Mouse (Mus musculus) right cerebral cortex, postnatal 14 days (tissue): ENCODE measurements around the gene Tesk1.
A peak's percentile ranks its signal among the peaks of the same experiment; 100 is the strongest.

Experiments used
- DNase-seq: peaks from one replicate; pipeline ENCODE4 v3.0.0; 2022

Tesk1 gene

GRCm38 (mm10) chr4:43419801-43420281, 21.9 kb upstream of the Tesk1 start:
- no peak for DNase-seq

GRCm38 (mm10) chr4:43420305-43420704, 21.4 kb upstream of the Tesk1 start:
- peak; percentile 77 for DNase-seq

- no peak for DNase-seq
Measured at GRCm38 (mm10) chr4:43421632-43422240, 20.0 kb upstream of the Tesk1 start.

DNA sequence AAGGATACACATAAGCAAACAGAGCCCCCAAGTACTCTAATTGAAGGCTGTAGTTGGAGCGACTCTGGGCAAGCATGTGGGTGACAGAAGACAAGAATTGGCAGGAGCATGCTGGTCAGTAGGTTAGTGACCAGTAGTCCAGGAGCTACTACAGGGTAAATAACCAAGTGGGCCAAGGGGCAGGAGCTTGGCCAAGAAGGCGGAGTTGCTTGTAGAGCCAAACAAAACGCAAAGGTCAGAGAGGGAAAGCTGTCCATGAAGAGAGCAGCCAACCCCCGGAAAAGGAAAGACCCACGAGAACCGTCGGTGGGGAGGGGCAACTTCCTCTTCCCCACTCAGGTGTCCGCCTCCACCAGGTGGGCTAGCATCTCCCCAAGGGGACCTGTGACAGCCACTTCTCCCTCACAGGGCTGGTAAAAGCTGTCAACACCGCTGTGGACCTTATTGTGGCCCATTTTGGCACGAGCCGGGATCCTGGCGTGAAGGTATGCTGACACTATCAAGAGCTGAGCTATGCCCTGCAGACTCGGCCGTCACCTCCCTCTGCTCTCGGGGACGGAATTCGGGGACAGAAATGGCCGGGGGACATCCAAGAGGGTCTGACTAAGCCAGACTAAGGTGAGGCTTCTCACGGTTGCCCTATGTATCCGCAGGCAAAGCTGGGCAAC, 18.3 kb upstream of the Tesk1 start:
- no peak for DNase-seq

DNA sequence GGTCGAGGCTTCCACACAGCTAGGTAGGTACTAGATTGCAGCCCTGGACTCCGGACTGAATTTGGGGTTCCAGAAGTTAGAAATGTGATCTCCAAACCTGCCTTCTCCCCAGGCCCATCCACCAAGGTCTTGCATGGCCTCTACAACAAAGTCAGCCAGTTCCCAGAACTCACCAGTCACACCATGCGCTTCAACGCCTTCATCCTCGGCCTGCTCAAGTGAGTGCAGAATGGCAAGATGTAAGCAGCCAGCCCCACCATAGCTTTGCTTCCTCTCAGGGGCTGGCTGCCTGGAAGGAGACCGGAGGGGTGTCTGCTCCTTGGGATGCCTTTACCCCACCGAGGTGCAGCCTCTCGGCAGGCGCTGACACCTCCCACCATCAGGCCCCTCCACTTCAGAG, 17.7 kb upstream of the Tesk1 start:
- no peak for DNase-seq

GRCm38 (mm10) chr4:43425197-43425596, 16.5 kb upstream of the Tesk1 start:
- no peak for DNase-seq

- no peak for DNase-seq
Measured at GRCm38 (mm10) chr4:43425648-43426380, 15.9 kb upstream of the Tesk1 start.

DNA sequence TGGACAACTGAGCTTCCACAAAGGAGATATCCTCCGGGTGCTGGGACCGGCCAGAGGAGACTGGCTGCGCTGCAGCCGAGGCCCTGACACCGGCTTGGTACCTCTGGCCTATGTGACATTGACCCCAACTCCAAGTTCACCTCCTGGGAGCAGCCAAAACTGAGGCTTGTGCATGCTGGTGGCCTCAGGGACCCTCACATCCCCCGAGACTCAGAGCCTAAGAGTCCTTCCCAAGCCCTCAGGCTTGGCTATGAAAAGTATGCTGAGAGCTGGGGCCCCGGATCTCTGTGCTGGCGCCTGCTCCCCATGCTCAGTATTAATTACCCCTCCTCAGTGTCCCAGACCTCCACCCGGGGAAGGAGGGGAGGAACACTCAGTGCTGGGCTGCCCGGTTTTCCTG, 15.3 kb upstream of the Tesk1 start:
- no peak for DNase-seq

DNA sequence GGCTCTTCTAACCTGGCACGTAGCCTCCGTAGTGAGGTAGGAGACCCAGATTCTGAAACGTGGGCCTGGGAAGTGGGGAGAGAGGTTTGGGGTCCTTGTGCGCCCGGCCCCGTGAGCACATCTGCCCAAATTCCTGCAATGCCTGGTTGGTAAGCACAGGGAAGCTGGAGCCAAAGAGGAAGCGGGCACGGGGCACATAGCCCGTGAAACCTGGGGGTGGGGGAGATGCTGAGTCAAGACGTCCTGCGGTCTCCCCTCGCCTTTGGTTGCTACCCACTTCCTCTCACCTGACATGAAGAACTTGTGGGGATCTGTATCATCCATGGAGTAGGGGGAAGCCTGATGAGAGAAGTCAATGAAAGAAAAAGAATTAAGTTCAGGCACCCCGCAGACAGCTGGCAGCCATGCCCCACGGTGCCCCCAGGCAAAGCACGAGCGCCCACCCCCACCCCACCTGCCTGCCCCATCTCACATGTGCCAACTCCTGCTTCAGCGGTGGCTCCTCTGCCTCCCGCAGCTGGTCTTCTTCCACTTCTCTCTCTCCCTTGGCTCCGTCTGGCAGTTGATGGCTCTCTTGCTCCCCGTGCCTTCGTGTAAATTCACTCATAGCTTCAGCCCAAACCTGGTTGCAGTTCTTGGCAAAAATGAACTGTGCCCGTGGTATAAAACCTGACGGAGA, 14.1 kb upstream of the Tesk1 start:
- DNase-seq: no peak

GRCm38 (mm10) chr4:43428180-43428861, 13.4 kb upstream of the Tesk1 start:
- no peak for DNase-seq

- no peak for DNase-seq
Measured at GRCm38 (mm10) chr4:43428946-43429345, 12.8 kb upstream of the Tesk1 start, which contains the start of gene Fam166b. Fam166b (minus strand) TSS chr4:43429134.

DNA sequence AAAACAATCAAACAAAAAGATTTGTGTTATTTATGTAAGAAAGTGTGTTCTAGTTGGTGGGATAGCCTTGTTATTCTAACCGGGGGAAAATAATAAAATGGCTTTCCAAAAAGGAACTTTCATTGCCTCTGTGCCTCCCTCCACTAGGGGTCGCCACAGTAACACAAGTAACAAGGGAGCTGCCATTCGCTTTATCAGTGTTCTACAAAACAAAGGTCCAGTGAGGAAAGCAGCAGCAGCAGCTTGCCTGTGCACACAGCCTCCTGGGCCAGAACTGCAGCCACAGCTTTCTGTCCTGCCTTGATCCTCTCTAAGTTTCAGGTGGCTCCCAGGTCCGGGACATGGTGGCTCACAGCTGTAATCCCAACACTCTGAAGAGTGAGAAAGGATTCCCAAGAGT, 10.0 kb upstream of the Tesk1 start:
- DNase-seq: peak; percentile 89

GRCm38 (mm10) chr4:43432832-43433231, 8.9 kb upstream of the Tesk1 start:
- DNase-seq: no peak

DNA sequence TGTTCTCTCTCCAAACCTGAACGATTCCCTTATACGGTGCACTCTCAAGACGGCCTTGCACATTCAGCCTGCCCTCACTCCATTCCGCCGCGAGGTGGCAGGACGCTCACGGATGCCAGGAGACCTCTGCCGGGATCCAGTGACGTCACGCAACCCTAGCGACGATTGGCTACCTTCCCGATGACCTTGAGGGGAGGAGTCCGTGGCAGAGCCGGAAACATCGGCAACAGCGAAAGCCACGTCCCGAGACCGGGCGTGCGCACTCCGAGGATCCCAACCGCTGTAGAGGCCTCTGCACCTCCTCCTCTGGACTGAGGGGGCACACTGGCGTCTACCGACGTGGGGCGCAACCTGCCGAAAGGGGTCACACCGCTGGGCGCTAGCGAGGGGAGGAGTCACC, 305 bp downstream of the Tesk1 start:
- peak; percentile 99 for DNase-seq

- peak; percentile 69 for DNase-seq
Measured at GRCm38 (mm10) chr4:43442456-43443361, 970 bp downstream of the Tesk1 start.

DNA sequence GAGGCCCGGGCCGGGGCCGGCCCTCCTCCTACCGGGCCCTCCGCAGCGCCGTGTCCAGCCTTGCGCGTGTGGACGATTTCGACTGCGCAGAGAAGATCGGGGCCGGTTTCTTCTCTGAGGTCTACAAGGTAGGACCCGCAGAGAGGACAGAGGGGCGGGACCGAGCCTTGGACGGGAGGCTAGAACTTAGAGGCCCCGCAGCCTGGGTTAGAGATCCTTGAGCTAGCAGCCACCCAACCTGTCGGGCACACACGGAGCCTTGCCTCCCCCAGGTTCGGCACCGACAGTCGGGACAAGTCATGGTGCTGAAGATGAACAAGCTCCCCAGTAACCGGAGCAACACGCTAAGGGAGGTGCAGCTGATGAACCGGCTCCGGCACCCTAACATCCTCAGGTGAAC, 1.8 kb downstream of the Tesk1 start:
- DNase-seq: no peak

DNA sequence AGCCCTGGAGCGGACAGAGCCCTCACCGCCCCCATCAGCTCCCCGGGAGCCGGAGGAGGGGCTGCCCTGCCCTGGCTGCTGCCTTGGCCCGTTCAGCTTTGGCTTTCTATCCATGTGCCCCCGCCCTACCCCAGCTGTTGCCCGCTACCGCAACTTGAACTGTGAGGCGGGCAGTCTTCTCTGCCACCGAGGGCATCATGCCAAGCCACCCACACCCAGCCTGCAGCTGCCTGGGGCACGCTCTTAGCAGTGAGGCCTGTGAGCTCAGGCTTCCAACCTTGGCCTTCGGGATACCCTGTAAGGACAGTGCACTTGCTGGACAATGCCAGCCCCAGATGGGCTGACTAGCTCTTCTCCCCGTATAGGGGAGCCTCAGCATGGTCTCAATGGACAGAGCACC, 5.5 kb downstream of the Tesk1 start:
- no peak for DNase-seq

GRCm38 (mm10) chr4:43448554-43448953, 6.8 kb downstream of the Tesk1 start:
- no peak for DNase-seq

DNA sequence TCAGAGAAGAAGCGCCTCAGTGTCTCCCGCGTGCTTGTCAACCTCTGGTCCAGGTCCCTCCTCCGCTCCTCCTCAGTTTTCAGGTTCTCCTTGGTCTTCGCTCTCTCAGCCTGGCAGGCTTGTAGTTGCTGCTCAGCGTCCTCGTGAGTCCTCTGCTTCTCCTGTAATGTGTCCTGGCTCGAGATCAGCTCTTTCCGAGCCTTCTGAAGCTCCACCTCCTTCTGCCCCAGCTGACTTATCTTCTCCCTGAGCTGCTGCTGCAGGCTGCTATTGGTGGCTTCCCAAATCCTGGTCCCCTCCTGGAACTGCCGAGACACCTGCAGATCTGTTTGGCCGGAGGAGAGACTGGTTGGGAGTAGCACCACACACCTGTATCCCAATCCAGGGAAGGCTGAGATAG, 10.6 kb downstream of the Tesk1 start:
- DNase-seq: no peak

DNA sequence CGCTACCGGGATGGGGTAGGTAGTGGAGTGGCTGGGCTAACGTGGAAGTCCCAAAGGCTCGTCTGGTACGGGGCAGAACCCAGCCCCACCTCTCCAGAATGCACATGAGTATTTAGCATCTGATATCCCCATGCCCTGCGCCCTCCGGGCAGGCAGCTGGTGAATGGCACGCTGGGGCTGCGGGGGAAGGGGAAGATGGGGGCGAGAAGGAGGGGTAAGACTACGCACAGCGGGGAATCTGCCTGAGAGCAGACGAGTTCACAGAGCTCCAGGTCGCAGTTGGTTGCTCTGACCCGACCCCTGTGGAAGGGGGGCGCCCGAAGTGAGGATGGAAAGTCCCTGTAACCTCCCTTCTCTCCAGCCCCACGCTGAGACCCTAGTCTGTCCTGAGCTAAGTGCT, 11.7 kb downstream of the Tesk1 start:
- no peak for DNase-seq

GRCm38 (mm10) chr4:43454041-43454836, 12.5 kb downstream of the Tesk1 start, which contains the start of gene Cd72:
Cd72 (minus strand) TSS chr4:43454628.
- no peak for DNase-seq
